Mouse (Mus musculus) kidney, embryonic 15.5 days (tissue): ENCODE data around the gene Maff. TPM values are rescaled to one million over a fixed set of nuclear protein-coding genes. Genes with fewer than 3 reads are reported as not detected.

Experiments used
- ATAC-seq: fragments of 200-750 bp; cut with Nextera tagmentation; replicated peaks from 2 replicates; pipeline ENCODE4 v1.8.0; 2017; ENCODE audit warnings: moderate TSS enrichment; ENCODE audit not compliant: low FRiP score
- H3K27ac ChIP-seq: fragments of 300-500 bp; sonication (generic); 2 replicates; pipeline ENCODE4 v1.5.1; 2015; ENCODE audit warnings: mild to moderate bottlenecking, inconsistent platforms
- H3K27me3 ChIP-seq: fragments of 300-500 bp; sonication (generic); 2 replicates; pipeline ENCODE4 v1.6.1; 2015; ENCODE audit warnings: inconsistent platforms
- H3K36me3 ChIP-seq: fragments of 300-500 bp; sonication (generic); 2 replicates; pipeline ENCODE4 v1.6.1; 2015; ENCODE audit warnings: inconsistent platforms
- H3K4me1 ChIP-seq: fragments of 300-500 bp; sonication (generic); 2 replicates; pipeline ENCODE4 v1.6.1; 2015; ENCODE audit warnings: inconsistent platforms
- H3K4me2 ChIP-seq: fragments of 300-500 bp; sonication (generic); 2 replicates; pipeline ENCODE4 v1.6.1; 2015; ENCODE audit warnings: moderate library complexity, mild to moderate bottlenecking, inconsistent platforms
- H3K4me3 ChIP-seq: fragments of 300-500 bp; sonication (generic); replicated peaks from 2 replicates; pipeline ENCODE4 v1.5.1; 2015; ENCODE audit warnings: mild to moderate bottlenecking, inconsistent platforms
- H3K9ac ChIP-seq: fragments of 300-500 bp; sonication (generic); 2 replicates; pipeline ENCODE4 v1.6.1; 2015; ENCODE audit warnings: mild to moderate bottlenecking, inconsistent platforms
- H3K9me3 ChIP-seq: fragments of 300-500 bp; sonication (generic); replicated peaks from 2 replicates; pipeline ENCODE4 v1.6.1; 2016; ENCODE audit warnings: inconsistent platforms
- WGBS: fragments of 180-500 bp; shearing (Covaris S2); methylation state at CpG from one replicate; pipeline ENCODE4 v1.1.7; 2015; ENCODE audit warnings: mixed read lengths; 5-methylcytosine and 5-hydroxymethylcytosine counted together
- polyA plus RNA-seq: library from polyadenylated mRNA; unstranded; fragments of >200 nt; fragmentation: Nextera tagmentation; extraction: Ambion mirVana; gene quantifications from 2 replicates; pipeline ENCODE4 v1.2.1, GENCODE M21; 2015

The Maff gene
- polyA plus RNA-seq, 1 experiment from 2014 or later, result 3.8 TPM

DNA sequence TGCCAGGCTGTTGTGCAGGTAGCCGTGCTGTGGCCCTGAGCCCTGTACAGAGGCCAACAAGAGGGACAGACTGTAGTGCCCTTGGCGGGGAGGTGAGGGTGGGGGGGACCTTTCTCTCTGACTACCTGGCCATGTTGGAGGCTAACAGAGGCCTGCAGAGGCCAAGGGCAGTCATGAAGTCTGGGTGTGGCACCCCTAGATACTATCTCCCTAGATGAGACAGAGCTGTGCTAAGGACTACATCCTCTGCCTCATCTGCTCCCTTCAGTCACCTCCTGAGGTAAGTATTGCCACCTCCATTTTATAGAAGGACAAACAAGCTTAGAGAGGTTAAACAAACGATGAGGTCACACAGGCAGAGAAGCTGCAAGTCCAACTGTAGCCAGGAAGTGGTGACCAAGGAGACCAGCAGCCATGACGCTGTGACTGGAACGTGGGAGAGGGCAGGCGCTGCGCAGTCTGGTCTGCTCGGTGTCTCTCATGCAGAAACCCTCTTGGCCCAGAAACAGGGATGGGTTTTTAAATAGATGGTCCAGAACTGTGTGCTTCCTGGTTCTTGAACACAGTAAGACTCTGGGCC lies 22.5 kb downstream of the Maff start:
- Histone ChIP-seq H3K9me3 (no peaks in the 10 kb centered on the region), H3K27me3 (no peaks in the 10 kb centered on the region), H3K36me3 (peaks cover 78% of the 10 kb centered on the region), H3K4me2 (0 out of 2 replicates have a peak overlapping the region, but pooled peaks have one; percentile 14), H3K4me3 (no peak overlapping the region), H3K4me1 (peaks cover 48% of the 10 kb centered on the region), H3K9ac (no peak overlapping the region), H3K27ac (peak overlapping the region; percentile 78)
- no peak for ATAC-seq
- WGBS, result 46% methylated on average over 8 of the region's 8 CpGs

DNA sequence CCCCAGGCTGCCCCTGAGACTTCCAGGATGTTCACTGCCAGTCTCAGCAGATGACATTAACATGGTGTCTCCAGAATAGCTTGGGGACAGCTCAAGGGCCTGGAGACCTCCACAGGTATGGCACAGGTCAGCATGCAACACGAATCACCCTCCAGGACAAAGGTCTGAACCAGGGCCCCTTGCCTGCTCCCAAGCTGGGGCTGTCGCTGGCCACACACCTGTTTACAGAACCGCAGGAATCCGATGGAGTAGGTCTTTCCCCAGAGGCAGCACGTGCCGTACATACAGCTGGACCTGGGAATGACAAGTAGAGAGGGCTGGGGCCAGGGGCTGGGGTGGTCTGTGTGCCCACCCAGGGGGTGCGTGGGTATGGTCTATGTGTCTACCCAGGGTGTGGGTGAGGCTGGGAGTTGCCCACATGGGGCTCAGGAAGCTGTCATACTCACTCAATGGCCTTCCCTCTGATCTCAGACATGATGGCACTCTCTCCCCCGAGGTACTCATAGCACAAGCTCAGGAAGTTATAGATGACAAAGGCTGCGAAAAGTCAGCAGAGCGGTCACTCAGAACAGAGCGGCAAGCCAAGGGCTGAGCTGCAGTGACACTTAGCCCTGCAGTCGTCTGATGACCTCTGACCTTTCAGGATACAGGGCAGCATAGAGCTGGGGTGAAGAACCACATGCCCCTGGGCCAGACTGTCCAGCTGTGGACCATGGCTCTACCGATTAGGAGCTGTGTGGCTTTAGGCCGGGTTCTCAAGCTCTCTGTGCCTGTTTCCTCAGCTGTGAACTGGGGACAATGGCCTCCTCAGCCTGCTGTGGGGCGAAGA lies 23.2 kb downstream of the Maff start:
- H3K9me3 ChIP-seq, result no peaks in the 10 kb centered on the region
- H3K36me3 ChIP-seq, result peaks cover 78% of the 10 kb centered on the region
- peaks cover 41% of the 10 kb centered on the region for H3K4me1 ChIP-seq
- H3K4me2 ChIP-seq, result no peak overlapping the region
- no peaks in the 10 kb centered on the region for H3K27me3 ChIP-seq
- WGBS, result 61% methylated on average over 15 of the region's 15 CpGs
- H3K4me3 ChIP-seq, result no peak overlapping the region
- H3K27ac ChIP-seq, result peak overlapping the region; percentile 78
- no peak overlapping the region for H3K9ac ChIP-seq
- ATAC-seq, result peak; percentile 38

DNA sequence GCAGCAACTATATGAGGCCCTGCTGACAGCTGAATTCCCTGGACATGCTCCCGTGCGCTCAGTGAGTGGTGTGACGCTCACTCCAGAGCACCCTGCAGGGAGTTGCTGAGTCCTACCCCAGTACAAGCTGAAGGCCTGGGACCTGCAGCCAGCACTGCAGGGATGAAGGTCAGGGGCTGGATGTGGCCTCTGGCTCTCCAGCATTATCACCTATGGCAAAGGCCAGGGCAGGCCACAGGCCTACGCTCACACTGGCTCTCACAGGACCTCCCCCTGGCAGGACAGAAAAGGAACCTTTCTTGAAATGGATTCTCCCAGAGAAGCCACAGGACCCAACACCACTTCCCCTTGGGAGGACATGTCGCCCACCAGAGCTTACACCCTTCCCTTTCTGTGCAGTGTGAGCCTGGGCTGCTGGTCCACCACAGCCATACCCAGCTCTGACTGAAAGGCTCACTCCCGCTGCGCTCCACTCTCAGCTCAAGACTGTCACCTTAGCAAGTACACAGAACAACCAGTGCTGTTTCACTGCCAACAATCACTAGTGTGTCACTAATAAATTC lies 23.9 kb downstream of the Maff start:
- H3K9ac ChIP-seq, result no peak overlapping the region
- peaks cover 75% of the 10 kb centered on the region for H3K36me3 ChIP-seq
- no peak overlapping the region for H3K4me3 ChIP-seq
- WGBS, result 78% methylated on average over 7 of the region's 7 CpGs
- H3K4me2 ChIP-seq, result no peak overlapping the region
- H3K27me3 ChIP-seq, result no peaks in the 10 kb centered on the region
- ATAC-seq, result peak; percentile 9; the same call in 1 of the 2 replicates
- H3K27ac ChIP-seq, result peak overlapping the region; percentile 78; the same call in 1 of the 2 replicates
- no peaks in the 10 kb centered on the region for H3K9me3 ChIP-seq
- peaks cover 41% of the 10 kb centered on the region for H3K4me1 ChIP-seq

DNA sequence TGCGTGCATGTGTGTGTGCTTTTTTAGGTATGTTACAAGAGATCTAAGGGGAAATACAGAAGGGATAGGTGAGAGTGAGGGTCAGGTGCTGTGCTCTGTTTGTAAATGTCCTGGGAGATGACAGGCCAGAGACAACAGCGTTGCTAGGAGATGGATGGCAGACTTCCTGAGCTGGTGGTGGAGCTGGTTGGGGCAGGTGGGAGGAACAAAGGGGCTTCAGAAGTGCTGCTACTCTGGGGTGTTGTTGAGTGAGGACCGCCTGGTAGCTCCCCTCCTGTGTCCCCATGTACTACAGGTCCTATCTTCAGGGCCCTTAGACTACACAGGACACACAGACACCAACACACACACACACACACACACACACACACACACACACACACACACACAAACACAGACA lies 28.3 kb downstream of the Maff start:
- Histone ChIP-seq H3K27ac (no peak overlapping the region), H3K9me3 (no peaks in the 10 kb centered on the region), H3K36me3 (peaks cover 70% of the 10 kb centered on the region), H3K4me3 (no peak overlapping the region), H3K27me3 (no peaks in the 10 kb centered on the region), H3K4me1 (peaks cover 12% of the 10 kb centered on the region), H3K4me2 (no peak overlapping the region), H3K9ac (no peak overlapping the region)
- ATAC-seq, result no peak
- WGBS, result 57% methylated on average over 3 of the region's 3 CpGs

DNA sequence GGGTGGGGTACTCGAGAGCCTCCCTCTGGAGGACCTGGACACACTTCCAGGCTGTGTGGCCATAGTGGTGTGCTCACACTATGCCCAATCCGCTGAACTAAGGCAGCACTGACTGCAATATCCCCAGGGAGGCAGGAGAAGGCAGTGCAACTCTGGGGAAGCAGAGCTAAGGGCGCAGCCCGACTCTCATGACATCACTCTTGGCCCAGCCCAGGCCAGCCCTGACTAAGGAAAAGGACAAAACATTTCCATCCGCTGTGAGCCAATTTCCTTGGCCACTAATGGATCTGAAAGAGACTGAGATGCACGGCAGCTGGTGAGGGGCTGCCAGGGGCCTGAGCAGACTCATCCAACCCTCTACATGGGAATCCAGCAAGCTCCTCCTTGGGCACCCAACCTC lies 31.3 kb downstream of the Maff start:
- Histone ChIP-seq H3K36me3 (peaks cover 54% of the 10 kb centered on the region), H3K27me3 (no peaks in the 10 kb centered on the region), H3K4me3 (no peak overlapping the region), H3K4me2 (no peak overlapping the region), H3K27ac (no peak overlapping the region), H3K9me3 (no peaks in the 10 kb centered on the region), H3K9ac (no peak overlapping the region), H3K4me1 (peaks cover 11% of the 10 kb centered on the region)
- ATAC-seq, result no peak
- 76% methylated on average over 6 of the region's 6 CpGs for WGBS

DNA sequence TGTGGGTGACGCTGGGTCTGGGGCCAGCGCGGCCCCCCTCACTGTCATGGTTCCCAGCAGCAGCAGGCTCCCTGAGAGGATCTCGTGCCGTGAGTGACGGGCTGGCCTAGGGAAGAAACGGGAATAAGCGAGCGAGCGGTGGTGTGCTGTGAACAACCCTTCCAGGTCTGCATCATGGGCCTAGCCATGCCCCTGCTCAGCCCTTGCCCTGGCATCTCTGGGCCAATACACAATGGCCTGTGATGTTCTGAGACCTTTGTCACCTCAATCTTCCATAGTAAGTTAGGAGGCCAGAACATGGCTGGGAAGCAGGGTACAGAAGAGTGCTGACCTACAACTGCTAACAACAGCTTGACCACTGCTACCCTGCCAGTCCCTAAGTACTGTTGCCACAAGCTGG lies 32.2 kb downstream of the Maff start:
- Histone ChIP-seq H3K36me3 (peaks cover 45% of the 10 kb centered on the region), H3K4me3 (no peak overlapping the region), H3K9ac (no peak overlapping the region), H3K27ac (no peak overlapping the region), H3K4me1 (peaks cover 11% of the 10 kb centered on the region), H3K4me2 (no peak overlapping the region), H3K27me3 (no peaks in the 10 kb centered on the region), H3K9me3 (no peaks in the 10 kb centered on the region)
- no peak for ATAC-seq
- WGBS, result 93% methylated on average over 10 of the region's 10 CpGs

DNA sequence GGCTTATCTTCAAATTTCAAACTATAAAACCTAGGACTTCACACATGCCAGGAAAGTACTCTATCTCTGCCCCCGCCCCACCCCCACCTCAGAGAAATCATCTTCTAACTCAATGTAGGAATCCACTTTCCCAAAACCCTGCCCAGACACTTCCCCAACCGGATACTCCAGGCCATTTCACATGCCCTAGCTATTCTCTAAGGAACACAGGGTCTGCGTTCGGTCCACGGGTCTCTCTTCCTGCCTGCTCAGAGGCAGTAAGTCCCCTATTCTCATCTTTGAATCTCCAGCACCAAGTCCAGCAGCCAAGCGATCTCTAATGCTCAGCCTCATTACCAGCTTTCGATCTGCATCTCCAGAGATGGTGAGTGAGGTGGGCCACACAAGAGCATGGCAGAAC lies 33.2 kb downstream of the Maff start:
- Histone ChIP-seq H3K36me3 (peaks cover 34% of the 10 kb centered on the region), H3K9ac (no peak overlapping the region), H3K4me3 (no peak overlapping the region), H3K27me3 (no peaks in the 10 kb centered on the region), H3K27ac (no peak overlapping the region), H3K4me2 (no peak overlapping the region), H3K9me3 (no peaks in the 10 kb centered on the region), H3K4me1 (peaks cover 11% of the 10 kb centered on the region)
- WGBS, result 90% methylated on average over 7 of the region's 7 CpGs
- no peak for ATAC-seq

DNA sequence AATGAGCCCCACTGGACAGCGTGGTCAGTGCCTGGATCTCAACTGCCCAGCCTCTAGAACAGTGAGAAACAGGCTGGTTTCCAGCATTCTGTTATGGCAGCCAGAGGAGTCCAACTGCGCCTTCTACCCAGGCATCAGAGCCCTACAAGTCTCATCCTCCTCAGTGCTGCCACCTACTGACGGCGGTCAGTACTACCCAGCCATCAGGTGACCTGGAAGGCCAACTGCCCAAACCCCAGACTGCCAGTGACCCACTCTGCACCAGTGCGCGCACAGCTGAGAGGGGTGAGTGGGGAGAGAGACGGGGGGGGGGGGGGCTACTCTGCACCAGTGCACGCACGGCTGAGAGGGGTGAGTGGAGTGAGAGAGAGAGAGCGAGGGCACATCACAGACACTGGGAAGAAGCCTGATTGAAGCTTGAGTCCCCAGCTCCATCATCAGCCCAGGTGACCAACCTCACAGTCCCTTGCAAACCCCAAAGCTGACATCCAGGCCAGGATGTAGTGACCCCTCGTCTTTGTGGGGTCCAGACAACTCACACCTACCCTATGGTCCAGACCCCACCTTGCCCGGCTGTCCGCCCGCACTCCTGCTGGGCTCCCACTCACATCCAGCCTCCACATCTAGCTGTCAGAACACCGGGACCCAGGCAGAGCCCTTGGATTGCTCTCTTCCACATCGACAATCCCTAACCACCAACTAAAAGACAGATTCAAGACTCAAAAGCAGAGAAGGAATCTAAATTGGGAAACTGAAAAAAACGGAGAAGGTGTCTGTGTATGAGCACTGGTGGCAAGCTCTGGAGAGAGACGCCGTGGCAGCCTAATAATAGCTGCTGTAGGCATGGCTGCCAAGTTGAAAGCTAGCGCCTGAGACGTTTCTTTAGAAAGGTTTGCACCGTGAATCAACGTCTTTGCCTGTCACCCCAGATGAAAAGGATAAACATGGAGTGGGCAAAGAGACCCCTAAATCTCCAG lies 34.3 kb downstream of the Maff start:
- Histone ChIP-seq H3K27ac (no peak overlapping the region), H3K9me3 (no peaks in the 10 kb centered on the region), H3K4me1 (peaks cover 11% of the 10 kb centered on the region), H3K4me2 (no peak overlapping the region), H3K36me3 (peaks cover 26% of the 10 kb centered on the region), H3K27me3 (no peaks in the 10 kb centered on the region), H3K9ac (no peak overlapping the region), H3K4me3 (no peak overlapping the region)
- 54% methylated on average over 21 of the region's 23 CpGs for WGBS
- ATAC-seq, result no peak; the same call in 1 of the 2 replicates

DNA sequence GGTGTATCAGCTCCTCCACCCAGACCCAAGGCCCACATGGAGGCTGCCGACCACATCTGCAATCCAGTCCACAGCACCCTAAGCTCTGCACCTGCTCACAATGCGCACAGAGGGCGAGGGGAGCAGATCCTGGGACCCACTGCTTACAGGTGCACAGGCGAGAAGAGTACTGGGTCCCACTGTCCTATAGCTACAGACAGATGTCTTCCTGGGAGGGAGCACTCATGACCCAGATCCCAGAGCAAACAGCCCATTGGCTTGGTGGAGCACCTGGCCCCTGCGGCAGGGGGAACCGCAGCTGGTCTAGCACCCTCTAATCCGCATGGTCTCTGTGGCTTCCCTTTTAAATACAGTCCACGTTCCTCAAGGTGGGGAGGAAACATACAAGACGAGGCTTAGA lies 35.2 kb downstream of the Maff start:
- H3K27ac ChIP-seq, result no peak overlapping the region
- ATAC-seq, result no peak
- 86% methylated on average over 9 of the region's 9 CpGs for WGBS

DNA sequence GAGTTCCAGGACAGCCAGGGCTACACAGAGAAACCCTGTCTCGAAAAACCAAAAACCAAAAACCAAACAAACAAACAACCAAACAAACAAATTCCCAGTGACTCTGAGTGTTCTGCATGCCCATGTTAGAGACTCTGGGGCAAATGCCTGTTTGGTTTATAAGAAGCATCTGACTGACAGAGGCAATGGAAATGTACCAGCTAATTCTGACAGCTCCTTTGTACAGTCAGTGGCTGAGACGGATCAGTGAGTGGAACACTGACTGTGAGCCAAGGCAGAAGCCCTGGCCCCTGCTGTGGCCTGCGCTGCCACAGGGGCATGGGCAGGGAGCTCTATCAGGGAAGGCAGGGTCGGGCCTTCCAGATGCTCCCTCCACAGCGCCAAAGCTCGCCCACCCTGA lies 40.7 kb downstream of the Maff start:
- no peaks in the 10 kb centered on the region for H3K36me3 ChIP-seq
- H3K9me3 ChIP-seq, result no peaks in the 10 kb centered on the region
- no peak overlapping the region for H3K9ac ChIP-seq
- peaks cover 42% of the 10 kb centered on the region for H3K4me1 ChIP-seq
- no peak overlapping the region for H3K4me2 ChIP-seq
- WGBS, result 69% methylated on average over 6 of the region's 6 CpGs
- H3K27me3 ChIP-seq, result no peaks in the 10 kb centered on the region
- no peak overlapping the region for H3K27ac ChIP-seq
- no peak overlapping the region for H3K4me3 ChIP-seq
- no peak for ATAC-seq

More for the DNA sequence above, 35.2 kb downstream of the Maff start:
- peaks cover 11% of the 10 kb centered on the region for H3K4me1 ChIP-seq
- no peaks in the 10 kb centered on the region for H3K9me3 ChIP-seq
- no peak overlapping the region for H3K9ac ChIP-seq
- no peak overlapping the region for H3K4me3 ChIP-seq
- no peak overlapping the region for H3K4me2 ChIP-seq
- peaks cover 18% of the 10 kb centered on the region for H3K36me3 ChIP-seq
- no peaks in the 10 kb centered on the region for H3K27me3 ChIP-seq

DNA sequence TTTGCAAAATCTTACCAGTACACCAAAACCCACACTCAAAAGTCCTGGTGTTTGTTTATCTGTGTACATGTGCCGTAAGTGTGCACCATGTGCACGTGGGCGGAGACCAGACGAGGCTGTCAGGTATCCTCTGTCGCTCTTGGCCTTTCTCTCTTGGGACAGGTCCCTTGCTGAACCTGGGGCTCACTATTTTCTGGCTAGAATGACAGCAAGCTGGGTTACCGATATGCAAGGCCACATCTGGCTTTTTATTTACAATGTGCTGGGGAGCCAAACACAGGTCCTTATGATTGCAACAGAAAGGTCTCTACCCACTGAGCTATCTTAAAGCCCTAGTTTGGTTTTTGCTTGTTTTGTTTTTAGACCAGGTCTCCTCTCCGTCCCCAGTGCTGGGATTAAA lies 41.2 kb downstream of the Maff start:
- Histone ChIP-seq H3K27me3 (no peaks in the 10 kb centered on the region), H3K4me2 (no peak overlapping the region), H3K4me3 (no peak overlapping the region), H3K27ac (no peak overlapping the region), H3K4me1 (peaks cover 47% of the 10 kb centered on the region), H3K9me3 (no peaks in the 10 kb centered on the region), H3K36me3 (no peaks in the 10 kb centered on the region), H3K9ac (no peak overlapping the region)
- 79% methylated on average over 7 of the region's 7 CpGs for WGBS
- no peak for ATAC-seq
